Mouse (Mus musculus) neural tube, embryonic 12.5 days (tissue): ENCODE data around the gene Ccni. TPM values are rescaled to one million over a fixed set of nuclear protein-coding genes. Genes with fewer than 3 reads are reported as not detected.

Source experiments
- ATAC-seq: fragments of 200-750 bp; cut with Nextera tagmentation; 2 replicates; pipeline ENCODE4 v1.8.0; 2017; ENCODE audit warnings: low read depth, mild to moderate bottlenecking, moderate TSS enrichment, moderate library complexity; ENCODE audit not compliant: low FRiP score
- H3K27ac ChIP-seq: fragments of 300-500 bp; sonication (generic); 2 replicates; pipeline ENCODE4 v1.5.1; 2016
- H3K27me3 ChIP-seq: fragments of 300-500 bp; sonication (generic); replicated peaks from 2 replicates; pipeline ENCODE4 v1.6.1; 2016; ENCODE audit warnings: mild to moderate bottlenecking
- H3K36me3 ChIP-seq: fragments of 300-500 bp; sonication (generic); 2 replicates; pipeline ENCODE4 v1.6.1; 2016; ENCODE audit warnings: mild to moderate bottlenecking
- H3K4me1 ChIP-seq: fragments of 300-500 bp; sonication (generic); 2 replicates; pipeline ENCODE4 v1.6.1; 2016
- H3K4me2 ChIP-seq: fragments of 300-500 bp; sonication (generic); replicated peaks from 2 replicates; pipeline ENCODE4 v1.6.1; 2016; ENCODE audit warnings: mild to moderate bottlenecking
- H3K4me3 ChIP-seq: fragments of 300-500 bp; sonication (generic); 2 replicates; pipeline ENCODE4 v1.5.1; 2016
- H3K9ac ChIP-seq: fragments of 300-500 bp; sonication (generic); 2 replicates; pipeline ENCODE4 v1.6.1; 2016; ENCODE audit warnings: mild to moderate bottlenecking
- H3K9me3 ChIP-seq: fragments of 300-500 bp; sonication (generic); 2 replicates; pipeline ENCODE4 v1.6.1; 2016; ENCODE audit warnings: mild to moderate bottlenecking
- WGBS: fragments of 180-500 bp; shearing (Covaris S2); methylation state at CpG from one replicate; pipeline ENCODE4 v1.1.7; 2016; 5-methylcytosine and 5-hydroxymethylcytosine counted together
- polyA plus RNA-seq: library from polyadenylated mRNA; unstranded; fragments of >200 nt; fragmentation: Nextera tagmentation; extraction: Ambion mirVana; gene quantifications from 2 replicates; pipeline ENCODE4 v1.2.1, GENCODE M21; 2016

Gene Ccni
- polyA plus RNA-seq = 143 and 165 TPM in 2 replicates

GRCm38 (mm10) chr5:93206109-93207005, at the start of gene Ccni, which contains the start of gene 2010109A12Rik:
Gene Ccni, minus strand, starts transcription at chr5:93206495.
Gene 2010109A12Rik, plus strand, starts transcription at chr5:93206518.
- Histone ChIP-seq H3K4me1 (peaks cover 11% of the 10 kb centered on the region; the same call in 1 of the 2 replicates), H3K9ac (peak within 1 kb of the TSS; percentile 97), H3K9me3 (no peaks in the 10 kb centered on the region), H3K27ac (peak within 1 kb of the TSS; percentile 81), H3K27me3 (no peaks in the 10 kb centered on the region), H3K36me3 (peaks cover 3% of the 10 kb centered on the region; the same call in 1 of the 2 replicates), H3K4me3 (peak within 1 kb of the TSS; percentile 92), H3K4me2 (peak within 1 kb of the TSS; percentile 85)
- under 1% methylated on average over 79 of the region's 79 CpGs for WGBS
- ATAC-seq = peak; percentile 97

- Histone ChIP-seq H3K27me3 (no peaks in the 10 kb centered on the region), H3K9me3 (no peaks in the 10 kb centered on the region), H3K4me1 (no peaks in the 10 kb centered on the region), H3K4me3 (no peak overlapping the region), H3K9ac (no peak overlapping the region), H3K27ac (no peak overlapping the region), H3K36me3 (no peaks in the 10 kb centered on the region), H3K4me2 (no peak overlapping the region)
- 91% methylated on average over 5 of the region's 5 CpGs for WGBS
- no peak for ATAC-seq
Observed at GRCm38 (mm10) chr5:93255759-93256265, 49.5 kb upstream of the Ccni start.

- WGBS = 85% methylated on average over 12 of the region's 12 CpGs
- Histone ChIP-seq H3K4me1 (no peaks in the 10 kb centered on the region), H3K4me2 (no peak overlapping the region), H3K9ac (no peak overlapping the region), H3K4me3 (no peak overlapping the region), H3K9me3 (no peaks in the 10 kb centered on the region), H3K36me3 (no peaks in the 10 kb centered on the region), H3K27ac (no peak overlapping the region), H3K27me3 (no peaks in the 10 kb centered on the region)
- no peak for ATAC-seq
Observed at GRCm38 (mm10) chr5:93251001-93251760, 44.9 kb upstream of the Ccni start.

- no peak for ATAC-seq
- Histone ChIP-seq H3K4me3 (no peak overlapping the region), H3K36me3 (no peaks in the 10 kb centered on the region), H3K9me3 (no peaks in the 10 kb centered on the region), H3K4me1 (no peaks in the 10 kb centered on the region), H3K27me3 (no peaks in the 10 kb centered on the region), H3K4me2 (no peak overlapping the region), H3K9ac (no peak overlapping the region), H3K27ac (no peak overlapping the region)
- 84% methylated on average over 6 of the region's 6 CpGs for WGBS
Observed at GRCm38 (mm10) chr5:93249940-93250578, 43.8 kb upstream of the Ccni start.

- Histone ChIP-seq H3K4me1 (no peaks in the 10 kb centered on the region), H3K36me3 (no peaks in the 10 kb centered on the region), H3K27me3 (no peaks in the 10 kb centered on the region), H3K9me3 (no peaks in the 10 kb centered on the region), H3K9ac (no peak overlapping the region), H3K4me2 (no peak overlapping the region), H3K27ac (no peak overlapping the region), H3K4me3 (no peak overlapping the region)
- 50% methylated on average over 2 of the region's 2 CpGs for WGBS
- ATAC-seq = no peak
Observed at GRCm38 (mm10) chr5:93245280-93245679, 39.0 kb upstream of the Ccni start.

GRCm38 (mm10) chr5:93239590-93240544, 33.6 kb upstream of the Ccni start:
- Histone ChIP-seq H3K4me1 (no peaks in the 10 kb centered on the region), H3K9me3 (no peaks in the 10 kb centered on the region), H3K27ac (no peak overlapping the region), H3K27me3 (no peaks in the 10 kb centered on the region), H3K36me3 (no peaks in the 10 kb centered on the region), H3K9ac (no peak overlapping the region), H3K4me3 (no peak overlapping the region), H3K4me2 (no peak overlapping the region)
- 82% methylated on average over 8 of the region's 8 CpGs for WGBS
- ATAC-seq = no peak

GRCm38 (mm10) chr5:93236541-93236940, 30.2 kb upstream of the Ccni start:
- Histone ChIP-seq H3K27ac (no peak overlapping the region), H3K4me2 (no peak overlapping the region), H3K9me3 (no peaks in the 10 kb centered on the region), H3K27me3 (no peaks in the 10 kb centered on the region), H3K4me3 (no peak overlapping the region), H3K36me3 (no peaks in the 10 kb centered on the region), H3K9ac (no peak overlapping the region), H3K4me1 (no peaks in the 10 kb centered on the region)
- ATAC-seq = no peak
- 84% methylated on average over 4 of the region's 4 CpGs for WGBS

GRCm38 (mm10) chr5:93235888-93236287, 29.6 kb upstream of the Ccni start:
- WGBS = 86% methylated on average over 3 of the region's 3 CpGs
- ATAC-seq = no peak
- no peak overlapping the region for H3K4me3 ChIP-seq
- no peak overlapping the region for H3K4me2 ChIP-seq
- no peaks in the 10 kb centered on the region for H3K36me3 ChIP-seq
- no peaks in the 10 kb centered on the region for H3K27me3 ChIP-seq
- no peaks in the 10 kb centered on the region for H3K4me1 ChIP-seq
- H3K27ac ChIP-seq = no peak overlapping the region
- H3K9me3 ChIP-seq = no peaks in the 10 kb centered on the region
- H3K9ac ChIP-seq = no peak overlapping the region

- Histone ChIP-seq H3K36me3 (no peaks in the 10 kb centered on the region), H3K9ac (no peak overlapping the region), H3K4me2 (no peak overlapping the region), H3K4me1 (no peaks in the 10 kb centered on the region), H3K27me3 (no peaks in the 10 kb centered on the region), H3K27ac (no peak overlapping the region), H3K9me3 (no peaks in the 10 kb centered on the region), H3K4me3 (no peak overlapping the region)
- no peak for ATAC-seq
- 86% methylated on average over 2 of the region's 2 CpGs for WGBS
Observed at GRCm38 (mm10) chr5:93234605-93235004, 28.3 kb upstream of the Ccni start.

- 82% methylated on average over 4 of the region's 4 CpGs for WGBS
- no peaks in the 10 kb centered on the region for H3K4me1 ChIP-seq
Observed at GRCm38 (mm10) chr5:93234130-93234529, 27.8 kb upstream of the Ccni start.

GRCm38 (mm10) chr5:93232838-93233237, 26.5 kb upstream of the Ccni start:
- H3K27ac ChIP-seq = no peak overlapping the region

More at GRCm38 (mm10) chr5:93234130-93234529, 27.8 kb upstream of the Ccni start:
- no peak overlapping the region for H3K4me2 ChIP-seq
- no peaks in the 10 kb centered on the region for H3K27me3 ChIP-seq
- ATAC-seq = no peak
- no peaks in the 10 kb centered on the region for H3K9me3 ChIP-seq
- no peak overlapping the region for H3K27ac ChIP-seq
- no peak overlapping the region for H3K4me3 ChIP-seq
- no peak overlapping the region for H3K9ac ChIP-seq
- no peaks in the 10 kb centered on the region for H3K36me3 ChIP-seq

More at GRCm38 (mm10) chr5:93232838-93233237, 26.5 kb upstream of the Ccni start:
- WGBS = 95% methylated on average over 2 of the region's 2 CpGs
- Histone ChIP-seq H3K4me2 (no peak overlapping the region), H3K9me3 (no peaks in the 10 kb centered on the region), H3K4me1 (no peaks in the 10 kb centered on the region), H3K4me3 (no peak overlapping the region), H3K36me3 (no peaks in the 10 kb centered on the region), H3K27me3 (no peaks in the 10 kb centered on the region), H3K9ac (no peak overlapping the region)
- no peak for ATAC-seq
